Mouse (Mus musculus): ENCODE measurements at regions not wholly inside any gene's neighbourhood (a gene's known extent, or its start where the extent isn't known, plus 50 kb on each side); places are given as distances from the start of the nearest gene placed in this dataset.

GRCm38 (mm10) chr13:47768963-47769527, 492.0 kb upstream of the Id4 start:
- no peak for DNase-seq

DNA sequence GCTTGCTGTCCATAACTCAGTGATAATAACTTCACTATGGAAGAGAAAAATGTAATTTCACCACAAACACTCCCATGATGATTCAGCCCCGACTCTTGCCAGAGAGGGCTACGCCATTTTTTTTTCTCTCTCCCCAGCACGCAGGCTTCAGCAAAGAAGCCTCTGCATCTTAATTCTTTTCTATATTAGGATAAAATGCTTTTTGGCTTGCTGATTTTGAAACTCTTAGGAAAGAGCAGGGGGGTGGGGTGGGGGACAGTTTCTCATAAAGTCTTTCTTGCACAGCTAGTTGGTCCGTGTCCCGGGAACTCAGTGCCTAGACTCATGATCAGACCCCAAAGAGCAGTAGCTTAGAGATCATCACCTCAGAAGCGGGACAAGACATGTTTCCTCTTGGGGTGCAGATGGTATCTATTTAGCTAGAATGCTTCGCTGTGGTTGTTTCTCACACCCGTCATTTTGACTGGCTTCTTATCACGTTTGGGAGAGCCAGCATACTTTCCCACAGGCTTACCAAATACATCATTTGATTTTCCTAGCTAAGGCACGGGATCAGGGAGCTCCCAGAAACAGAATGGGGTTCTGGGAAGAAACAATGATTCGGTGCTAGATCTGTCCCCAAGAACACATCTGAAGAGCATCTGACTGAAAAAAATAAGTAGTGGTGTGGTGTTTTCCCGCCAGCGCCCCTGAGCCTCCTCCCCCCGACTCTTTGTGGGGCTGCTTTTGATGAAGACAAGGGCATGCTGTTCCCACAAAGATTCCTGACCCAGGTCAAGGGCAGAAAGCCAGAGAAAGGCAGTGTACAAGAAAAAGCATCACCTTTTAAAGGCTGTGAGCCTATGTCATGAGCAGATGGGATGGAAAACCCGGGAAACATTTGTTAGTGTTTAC, 483.6 kb upstream of the Id4 start:
- no peak for DNase-seq

- DNase-seq = no peak
Observed at GRCm38 (mm10) chr13:47778218-47779009, 482.6 kb upstream of the Id4 start.

DNA sequence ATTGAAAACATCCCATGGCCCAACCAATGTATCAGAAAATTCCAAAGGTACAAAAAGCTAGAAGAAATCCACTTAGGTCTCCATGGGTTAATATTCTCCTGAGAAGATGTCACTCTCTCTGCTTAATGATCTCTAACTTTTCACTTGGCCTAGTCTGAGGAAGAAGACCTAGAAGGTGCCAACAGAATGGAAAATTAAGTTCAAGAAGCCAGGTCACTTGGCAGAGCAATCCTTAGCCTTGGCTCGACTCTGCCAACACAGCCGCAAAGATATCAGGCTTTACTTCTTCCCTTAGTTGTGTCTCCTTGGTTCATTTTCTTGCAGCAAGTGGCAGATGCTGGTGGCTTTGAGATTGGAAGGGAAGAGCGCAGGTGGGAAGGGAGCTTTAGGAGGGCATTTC, 476.6 kb upstream of the Id4 start:
- no peak for DNase-seq

- no peak for DNase-seq
Observed at GRCm38 (mm10) chr13:47797859-47798258, 463.2 kb upstream of the Id4 start.

DNA sequence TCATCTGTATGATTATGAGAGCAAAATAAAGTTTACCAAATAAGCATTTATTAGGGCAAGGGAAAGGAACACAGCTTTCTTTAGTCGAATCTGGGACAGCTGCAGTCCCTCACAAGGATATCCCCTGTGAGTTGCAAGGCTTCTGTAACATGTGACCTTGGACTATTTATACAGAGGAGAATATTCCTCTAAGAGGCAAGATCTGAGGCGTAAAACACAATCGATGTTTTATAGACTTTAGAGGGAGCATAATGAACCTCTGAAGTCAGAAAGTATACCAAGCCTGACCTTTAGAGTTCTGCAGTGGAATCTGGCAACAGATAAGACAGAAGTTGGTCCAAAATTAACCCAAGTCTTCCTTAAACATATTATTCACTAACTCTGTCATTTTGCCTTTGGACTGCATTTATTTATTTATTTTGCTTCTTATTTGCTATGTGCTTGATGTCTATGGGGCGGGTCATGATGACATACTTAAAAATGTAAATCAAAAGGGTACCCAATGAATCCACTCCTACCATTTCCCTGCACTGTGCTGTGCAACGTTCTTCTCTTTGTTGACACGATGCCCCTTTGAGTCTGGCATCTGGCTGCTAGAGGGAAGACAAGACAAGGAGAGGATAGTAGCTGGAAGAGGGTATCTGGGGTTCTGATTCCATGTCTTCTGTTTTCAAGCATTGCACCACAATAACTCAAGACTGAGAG, 449.2 kb upstream of the Id4 start:
- no peak for DNase-seq

DNA sequence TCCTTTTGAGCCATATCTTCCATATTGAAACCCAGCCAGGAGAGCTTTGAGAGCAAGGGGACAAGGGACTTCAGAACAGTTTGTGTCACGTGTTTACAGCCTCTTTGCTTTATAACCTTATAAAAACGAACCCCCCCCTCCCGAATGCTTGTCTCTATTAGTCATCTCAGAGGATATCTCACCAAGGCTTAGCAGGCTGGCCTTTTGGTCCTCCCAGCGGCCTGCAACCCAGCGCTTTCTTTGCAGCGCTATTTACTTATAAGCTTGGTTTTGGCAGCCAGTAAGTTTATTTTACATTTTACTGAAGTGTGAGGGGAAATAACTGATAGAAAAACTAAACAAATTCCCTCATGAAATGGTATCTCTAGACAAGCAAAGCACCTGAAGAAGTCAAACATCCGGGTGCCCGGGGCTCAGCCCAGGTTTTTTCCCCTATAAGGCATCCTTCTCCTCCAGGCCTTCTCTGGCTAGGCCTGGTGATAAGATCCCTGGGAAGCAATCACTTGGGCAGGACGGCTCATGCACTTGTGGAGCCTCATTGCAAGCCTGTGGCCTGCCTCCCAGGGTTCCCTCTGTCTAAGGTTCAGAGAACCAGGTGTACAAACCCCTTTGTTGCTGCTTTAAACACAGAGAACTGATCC, 442.0 kb upstream of the Id4 start:
- no peak for DNase-seq

DNA sequence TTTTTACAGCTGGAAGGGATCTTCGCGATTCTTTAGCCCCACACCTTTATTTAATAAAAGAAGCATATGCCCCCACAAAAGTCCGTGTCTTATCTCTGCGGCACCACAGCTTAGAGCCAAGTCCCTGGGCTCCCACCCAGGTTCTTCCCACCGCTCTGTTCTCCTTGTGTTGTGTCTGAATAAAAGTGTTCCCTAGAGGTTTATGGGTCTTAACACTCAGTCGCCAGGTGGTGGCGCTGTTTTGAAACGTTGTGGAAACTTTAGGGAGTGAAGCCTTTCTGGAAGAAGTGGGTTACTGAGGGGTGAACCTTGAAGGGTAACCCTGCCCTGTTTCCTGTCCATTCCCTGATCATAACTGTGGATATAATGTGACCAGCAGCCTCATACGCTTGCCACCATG, 424.5 kb upstream of the Id4 start:
- no peak for DNase-seq

DNA sequence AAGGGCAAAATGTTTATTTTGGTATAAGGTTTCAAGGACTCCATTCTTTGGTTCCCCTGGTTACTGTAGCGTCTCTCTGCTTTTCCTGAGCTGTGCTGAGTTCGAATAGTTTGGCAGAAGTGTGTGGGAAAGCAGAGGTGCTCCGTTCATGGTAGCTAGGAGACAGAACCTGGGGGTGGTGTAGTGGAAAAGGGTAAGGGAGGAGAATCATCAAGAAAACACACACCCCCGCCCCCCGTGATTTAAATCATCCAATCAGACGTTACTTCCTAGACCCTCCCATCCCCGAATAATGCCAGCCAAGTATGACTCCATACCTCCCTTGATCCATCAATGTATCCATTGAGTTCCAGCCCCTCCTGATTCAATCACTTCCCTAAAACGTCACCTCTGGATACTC, 418.6 kb upstream of the Id4 start:
- no peak for DNase-seq

- no peak for DNase-seq
Observed at GRCm38 (mm10) chr13:47843011-47843410, 418.0 kb upstream of the Id4 start.

DNA sequence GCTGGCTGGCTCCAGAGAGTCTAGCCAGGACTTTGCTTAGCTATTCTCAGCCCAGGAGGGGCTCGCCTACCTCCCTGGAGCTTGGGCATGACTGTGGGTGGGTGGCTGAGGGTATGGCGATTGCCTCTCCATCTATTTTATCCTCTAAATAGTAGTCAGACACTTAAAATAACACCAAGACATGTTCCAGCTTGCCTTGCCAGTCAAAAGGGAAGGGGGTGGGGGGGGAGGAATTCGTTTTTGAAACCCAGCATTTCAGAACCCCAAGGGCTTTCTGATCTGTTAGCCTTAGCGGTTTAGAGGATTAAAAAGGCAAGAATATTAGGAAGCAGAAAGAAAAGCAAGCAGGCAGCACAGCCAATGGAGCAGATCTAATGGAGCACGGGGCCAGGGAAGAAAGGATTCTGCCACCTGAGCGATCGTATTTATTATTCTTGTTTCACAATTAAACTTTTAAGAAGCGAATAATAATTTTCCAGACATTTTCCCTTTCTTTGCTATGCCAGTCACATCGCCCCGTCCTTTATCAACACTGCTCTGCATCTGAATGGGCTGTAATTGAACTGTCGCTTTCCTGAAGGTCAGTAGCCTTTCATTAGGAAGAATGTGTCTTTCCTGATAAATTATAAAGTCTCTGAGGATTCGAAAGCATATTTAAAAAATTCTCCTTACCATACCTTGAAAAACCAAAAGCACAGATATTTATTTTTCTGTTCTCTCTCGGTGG, 417.3 kb upstream of the Id4 start:
- DNase-seq = no peak

GRCm38 (mm10) chr13:47846713-47847112, 414.3 kb upstream of the Id4 start:
- no peak for DNase-seq

DNA sequence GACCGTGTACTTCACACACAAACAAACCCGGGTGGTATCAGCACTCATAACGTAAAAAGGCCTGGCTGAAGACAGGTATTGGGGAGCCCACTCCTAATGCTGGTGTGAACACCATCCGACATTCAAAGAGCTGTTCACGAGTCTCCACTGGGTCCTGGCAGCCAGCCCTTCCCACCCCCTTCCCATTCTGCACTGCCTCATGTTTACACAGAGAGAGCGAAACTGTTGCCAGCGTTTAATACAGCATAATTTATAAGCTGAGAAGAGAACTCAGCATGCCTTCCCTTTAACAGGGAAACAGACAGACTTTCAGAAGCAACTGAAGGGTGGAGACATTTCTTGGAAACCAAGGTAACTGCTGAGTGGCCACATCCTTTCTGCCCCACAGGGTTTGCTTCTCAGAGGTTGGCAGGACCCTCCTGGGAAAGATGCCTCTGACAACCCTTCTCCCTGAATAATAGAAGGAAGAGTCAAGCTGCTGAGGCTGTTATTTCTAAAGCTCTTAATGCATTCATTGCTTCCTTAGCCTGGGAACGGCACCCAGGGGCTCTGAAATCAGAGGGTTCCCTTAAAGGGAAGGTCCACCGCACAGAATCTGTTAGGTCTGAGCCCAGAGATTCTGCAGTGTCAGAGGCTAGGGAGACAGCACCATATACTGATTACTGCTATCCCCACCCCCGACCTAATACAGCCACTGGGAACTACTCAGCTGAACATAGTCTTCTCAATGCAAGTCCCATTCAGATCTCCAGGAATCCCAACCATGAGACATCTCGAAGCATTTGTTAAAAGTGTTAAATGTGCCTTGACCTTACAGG, 412.4 kb upstream of the Id4 start:
- DNase-seq = no peak

DNA sequence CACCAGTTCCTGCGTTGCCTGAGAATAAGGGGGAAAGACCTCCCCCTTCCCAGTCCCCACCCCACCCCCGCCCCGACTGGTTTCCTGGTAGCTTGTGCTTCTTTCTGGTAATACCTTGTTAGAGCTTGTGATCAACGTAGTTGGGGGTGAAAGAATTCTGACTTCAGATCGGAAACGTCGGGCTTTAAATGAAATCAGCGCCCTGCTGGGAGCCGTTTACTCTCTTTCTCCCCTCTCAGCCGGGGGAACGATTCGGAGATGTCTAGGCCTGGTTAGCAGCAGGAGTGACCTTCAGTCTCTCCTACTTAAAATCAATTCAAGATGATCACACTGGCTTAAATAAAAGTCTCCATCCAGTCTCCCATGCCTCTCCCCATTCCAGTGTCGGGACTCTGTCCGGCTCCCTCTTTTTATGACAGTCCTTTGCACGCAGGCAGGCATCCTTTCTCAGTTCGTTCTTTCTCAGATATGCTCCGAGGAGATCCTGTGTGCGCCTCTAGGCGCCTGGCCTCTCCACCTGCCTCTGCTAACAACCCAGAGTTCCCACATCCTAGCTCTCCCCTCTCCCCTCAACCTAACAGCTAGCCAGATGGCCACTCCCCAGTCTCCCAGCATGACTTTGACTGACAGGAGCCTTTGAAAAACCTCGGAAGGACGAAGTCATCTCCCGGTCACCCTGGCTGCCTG, 405.5 kb upstream of the Id4 start:
- no peak for DNase-seq

DNA sequence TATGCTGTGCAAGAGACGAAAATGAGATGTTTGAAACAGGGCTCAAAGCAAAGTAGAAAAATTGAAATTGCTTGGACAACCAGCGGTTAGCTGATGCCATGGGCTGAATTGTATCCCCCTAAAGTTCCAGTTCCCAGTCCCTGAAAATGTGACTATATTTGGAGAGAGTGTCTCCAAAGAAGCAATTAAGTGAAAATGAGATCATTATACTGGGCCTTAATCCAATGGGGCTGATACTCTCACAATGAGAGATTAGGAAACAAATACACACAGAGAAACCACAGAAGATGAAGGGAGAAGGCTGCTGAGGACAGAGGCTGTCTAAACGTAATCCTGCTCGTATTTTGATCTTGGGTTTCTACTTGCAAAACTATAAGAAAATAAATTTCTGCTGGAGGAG, 402.1 kb upstream of the Id4 start:
- DNase-seq = no peak

DNA sequence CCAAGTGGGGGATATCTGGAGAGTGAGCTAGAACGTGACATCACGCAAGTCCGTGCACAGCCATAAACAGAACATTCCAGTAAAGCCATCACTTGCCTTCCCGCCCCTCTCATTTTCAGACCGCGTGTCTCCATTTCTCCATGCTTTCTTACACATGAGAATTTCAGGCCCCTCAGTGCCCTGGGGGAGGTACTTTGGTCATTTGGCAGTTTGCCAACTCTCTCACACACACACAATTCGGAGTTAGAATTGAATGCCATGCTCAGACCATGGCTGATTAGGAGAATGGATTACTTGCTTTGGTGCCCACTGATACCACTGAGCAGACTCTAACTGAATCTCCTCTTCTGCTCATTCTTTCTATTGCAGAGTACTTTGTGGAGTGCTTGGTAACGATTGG, 400.7 kb upstream of the Id4 start:
- no peak for DNase-seq

GRCm38 (mm10) chr13:47862896-47863295, 398.1 kb upstream of the Id4 start:
- no peak for DNase-seq

GRCm38 (mm10) chr13:47868656-47869055, 392.4 kb upstream of the Id4 start:
- no peak for DNase-seq

DNA sequence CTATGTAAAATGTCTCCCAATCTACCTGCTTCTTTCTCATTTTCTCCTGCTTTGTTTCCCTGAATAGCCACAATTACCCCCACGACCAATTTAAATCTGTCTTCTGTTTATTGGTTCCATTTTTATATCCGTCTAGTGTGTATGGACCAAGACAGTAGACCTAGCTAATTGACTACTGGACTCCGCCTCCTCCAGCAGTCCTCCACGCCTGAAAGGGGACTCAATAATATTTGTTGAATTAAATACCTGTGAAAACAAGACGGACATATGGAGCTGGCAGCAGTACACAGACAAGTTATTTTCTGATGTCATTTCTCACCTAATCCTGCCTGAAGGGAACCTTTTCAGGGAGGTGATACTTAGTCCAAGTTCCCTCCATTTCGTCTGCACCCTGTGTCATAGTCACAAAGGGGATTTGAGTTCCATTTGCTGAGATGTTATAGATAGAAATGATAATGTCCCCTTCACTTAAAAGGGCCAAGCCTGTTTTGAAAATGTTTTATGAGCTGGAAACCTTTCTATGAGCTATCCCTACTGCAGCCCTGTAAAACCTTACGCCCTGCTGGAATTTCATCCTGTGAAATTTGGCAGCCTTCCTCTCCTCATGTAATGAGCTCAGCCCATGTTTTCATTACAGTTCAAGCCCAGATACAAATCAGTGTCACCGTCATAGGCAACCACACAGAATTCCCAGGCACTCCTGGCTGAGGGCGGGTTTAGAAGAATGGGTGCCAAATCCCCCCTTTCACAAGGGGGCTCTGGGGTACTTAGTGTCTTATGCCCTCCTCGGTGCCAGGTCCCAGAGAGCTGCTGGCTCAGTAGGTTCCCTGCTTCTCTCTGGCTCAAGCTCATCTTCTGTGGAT, 391.1 kb upstream of the Id4 start:
- DNase-seq = no peak
